Mouse (Mus musculus): ENCODE measurements around the gene Kif5a. TPM values are rescaled to one million over a fixed set of nuclear protein-coding genes. Genes with fewer than 3 reads are reported as not detected.

Kif5a gene
- polyA plus RNA-seq, 2 experiments, result 2.8 to 9.7 TPM

GRCm38 (mm10) chr10:127199068-127199467, 64.1 kb downstream of the Kif5a start:
- Histone ChIP-seq H3K36me3 (ENCODE audit: control insufficient read depth, insufficient read depth, low read length) (peaks cover 54% of the 10 kb centered on the region), H3K9ac (ENCODE audit: low read depth, low read length, severe bottlenecking) (no peak overlapping the region), H3K4me2 (replicated peaks; ENCODE audit: low read depth, low read length, severe bottlenecking) (no peak overlapping the region), H3K27ac (replicated peaks; ENCODE audit: low read depth, low read length) (no peak overlapping the region), H3K27me3 (ENCODE audit: control insufficient read depth, insufficient read depth, low read length) (no peaks in the 10 kb centered on the region), H3K4me3 (replicated peaks; ENCODE audit: low read length) (no peak overlapping the region), H3K9me3 (ENCODE audit: control insufficient read depth, low read length) (no peaks in the 10 kb centered on the region), H3K4me1 (ENCODE audit: control insufficient read depth, insufficient read depth, low read length) (peaks cover 15% of the 10 kb centered on the region)
- no peak for ATAC-seq (ENCODE audit: low FRiP score, low read depth)
- no peak for TF ChIP-seq POLR2A (IDR thresholded peaks at IDR 0.05; ENCODE audit: borderline replicate concordance, extremely low read depth, insufficient read depth, insufficient read length)
- 63% methylated on average over 5 of the region's 5 CpGs for WGBS
- DNase-seq (ENCODE audit: low spot score), result no peak

- H3K27ac ChIP-seq (replicated peaks; ENCODE audit: low read depth, low read length), result no peak overlapping the region
- TF ChIP-seq POLR2A (IDR thresholded peaks at IDR 0.05; ENCODE audit: borderline replicate concordance, extremely low read depth, insufficient read depth, insufficient read length), result no peak
- DNase-seq (ENCODE audit: low spot score) (no peak), ATAC-seq (ENCODE audit: low FRiP score, low read depth) (no peak)
- no peak overlapping the region for H3K9ac ChIP-seq (ENCODE audit: low read depth, low read length, severe bottlenecking)
- H3K9me3 ChIP-seq (ENCODE audit: control insufficient read depth, low read length), result no peaks in the 10 kb centered on the region
- peaks cover 15% of the 10 kb centered on the region for H3K4me1 ChIP-seq (ENCODE audit: control insufficient read depth, insufficient read depth, low read length)
- no peaks in the 10 kb centered on the region for H3K27me3 ChIP-seq (ENCODE audit: control insufficient read depth, insufficient read depth, low read length)
- no peak overlapping the region for H3K4me2 ChIP-seq (replicated peaks; ENCODE audit: low read depth, low read length, severe bottlenecking)
- H3K4me3 ChIP-seq (replicated peaks; ENCODE audit: low read length), result no peak overlapping the region
- peaks cover 49% of the 10 kb centered on the region for H3K36me3 ChIP-seq (ENCODE audit: control insufficient read depth, insufficient read depth, low read length)
- WGBS, result 56% methylated on average over 2 of the region's 2 CpGs
Measured at GRCm38 (mm10) chr10:127198492-127198891, 64.7 kb downstream of the Kif5a start.

GRCm38 (mm10) chr10:127197505-127198110, 65.5 kb downstream of the Kif5a start:
- no peak overlapping the region for H3K9ac ChIP-seq (ENCODE audit: low read depth, low read length, severe bottlenecking)
- H3K36me3 ChIP-seq (ENCODE audit: control insufficient read depth, insufficient read depth, low read length), result peaks cover 48% of the 10 kb centered on the region
- no peak overlapping the region for H3K27ac ChIP-seq (replicated peaks; ENCODE audit: low read depth, low read length)
- peaks cover 15% of the 10 kb centered on the region for H3K4me1 ChIP-seq (ENCODE audit: control insufficient read depth, insufficient read depth, low read length)
- no peak overlapping the region for H3K4me2 ChIP-seq (replicated peaks; ENCODE audit: low read depth, low read length, severe bottlenecking)
- H3K4me3 ChIP-seq (replicated peaks; ENCODE audit: low read length), result no peak overlapping the region
- H3K27me3 ChIP-seq (ENCODE audit: control insufficient read depth, insufficient read depth, low read length), result no peaks in the 10 kb centered on the region
- DNase-seq (ENCODE audit: low spot score) (no peak), ATAC-seq (ENCODE audit: low FRiP score, low read depth) (no peak)
- WGBS, result 87% methylated on average over 11 of the region's 11 CpGs
- no peak for TF ChIP-seq POLR2A (IDR thresholded peaks at IDR 0.05; ENCODE audit: borderline replicate concordance, extremely low read depth, insufficient read depth, insufficient read length)
- H3K9me3 ChIP-seq (ENCODE audit: control insufficient read depth, low read length), result no peaks in the 10 kb centered on the region

GRCm38 (mm10) chr10:127197104-127197503, 66.0 kb downstream of the Kif5a start:
- no peak overlapping the region for H3K4me2 ChIP-seq (replicated peaks; ENCODE audit: low read depth, low read length, severe bottlenecking)
- WGBS, result 90% methylated on average over 8 of the region's 8 CpGs
- peaks cover 51% of the 10 kb centered on the region for H3K36me3 ChIP-seq (ENCODE audit: control insufficient read depth, insufficient read depth, low read length)
- no peak for ATAC-seq (ENCODE audit: low FRiP score, low read depth)
- no peak for TF ChIP-seq POLR2A (IDR thresholded peaks at IDR 0.05; ENCODE audit: borderline replicate concordance, extremely low read depth, insufficient read depth, insufficient read length)
- no peak overlapping the region for H3K4me3 ChIP-seq (replicated peaks; ENCODE audit: low read length)
- DNase-seq (ENCODE audit: low spot score), result no peak
- no peak overlapping the region for H3K9ac ChIP-seq (ENCODE audit: low read depth, low read length, severe bottlenecking)
- no peaks in the 10 kb centered on the region for H3K9me3 ChIP-seq (ENCODE audit: control insufficient read depth, low read length)
- peaks cover 15% of the 10 kb centered on the region for H3K4me1 ChIP-seq (ENCODE audit: control insufficient read depth, insufficient read depth, low read length)
- no peaks in the 10 kb centered on the region for H3K27me3 ChIP-seq (ENCODE audit: control insufficient read depth, insufficient read depth, low read length)
- H3K27ac ChIP-seq (replicated peaks; ENCODE audit: low read depth, low read length), result no peak overlapping the region

DNA sequence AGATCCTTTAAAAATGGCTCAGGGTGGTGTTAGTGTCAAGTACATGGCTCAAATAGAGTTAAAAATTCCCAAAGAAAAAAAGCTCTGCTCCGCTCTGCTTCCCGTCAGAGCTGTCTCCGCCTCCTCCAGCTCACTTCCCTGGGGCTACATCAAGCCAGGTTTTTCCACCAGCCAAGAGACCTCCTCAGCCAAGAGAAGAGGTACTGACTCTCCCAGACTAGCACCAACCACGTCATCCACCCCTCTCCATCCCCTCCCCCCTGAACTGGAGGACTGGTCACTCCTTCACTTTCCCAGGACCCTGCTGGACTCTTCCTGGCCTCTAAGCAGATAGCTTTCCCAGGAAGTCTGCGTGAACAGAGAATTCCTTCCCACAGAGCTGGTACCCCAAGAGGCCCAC, 66.8 kb downstream of the Kif5a start:
- DNase-seq (ENCODE audit: low spot score), result peak; percentile 82
- H3K9ac ChIP-seq (ENCODE audit: low read depth, low read length, severe bottlenecking), result peak overlapping the region; percentile 93
- TF ChIP-seq POLR2A (IDR thresholded peaks at IDR 0.05; ENCODE audit: borderline replicate concordance, extremely low read depth, insufficient read depth, insufficient read length), result no peak
- peaks cover 53% of the 10 kb centered on the region for H3K36me3 ChIP-seq (ENCODE audit: control insufficient read depth, insufficient read depth, low read length)
- H3K27me3 ChIP-seq (ENCODE audit: control insufficient read depth, insufficient read depth, low read length), result no peaks in the 10 kb centered on the region
- H3K4me3 ChIP-seq (replicated peaks; ENCODE audit: low read length), result peak overlapping the region; percentile 90
- H3K4me1 ChIP-seq (ENCODE audit: control insufficient read depth, insufficient read depth, low read length), result peaks cover 15% of the 10 kb centered on the region
- H3K27ac ChIP-seq (replicated peaks; ENCODE audit: low read depth, low read length), result peak overlapping the region; percentile 93
- no peaks in the 10 kb centered on the region for H3K9me3 ChIP-seq (ENCODE audit: control insufficient read depth, low read length)
- H3K4me2 ChIP-seq (replicated peaks; ENCODE audit: low read depth, low read length, severe bottlenecking), result peak overlapping the region; percentile 73
- WGBS, result 1% methylated on average over 5 of the region's 5 CpGs
- peak; percentile 88 for ATAC-seq (ENCODE audit: low FRiP score, low read depth)
